Mouse (Mus musculus) liver, embryonic 15.5 days (tissue): ENCODE results near the gene Cuzd1. TPM values are rescaled to one million over a fixed set of nuclear protein-coding genes. Genes with fewer than 3 reads are reported as not detected.

ENCODE experiments used
- polyA plus RNA-seq: library from polyadenylated mRNA; unstranded; fragments of >200 nt; fragmentation: Nextera tagmentation; extraction: Ambion mirVana; gene quantifications from 2 replicates; pipeline ENCODE4 v1.2.1, GENCODE M21; 2015

The Cuzd1 gene
- polyA plus RNA-seq, 1 experiment from 2014 or later, result not detected

Other genes starting within 250 kb of the Cuzd1 start
- gene 4933402N03Rik, start 176.0 kb downstream of the Cuzd1 start, polyA plus RNA-seq, result not detected in 2 replicates
- not detected in 2 replicates for gene 5430419D17Rik, start 147.9 kb downstream of the Cuzd1 start, polyA plus RNA-seq
- not detected in 2 replicates for gene Fam24b, start 7.2 kb upstream of the Cuzd1 start, polyA plus RNA-seq
- gene Fam24a, start 11.6 kb upstream of the Cuzd1 start, polyA plus RNA-seq, result not detected in 2 replicates
- 7.2 and 8.6 TPM in 2 replicates for gene 2310057M21Rik, start 40.5 kb upstream of the Cuzd1 start, polyA plus RNA-seq
- 19.1 and 19.9 TPM in 2 replicates for gene Pstk, start 48.8 kb upstream of the Cuzd1 start, polyA plus RNA-seq
- 9.3 and 11.5 TPM in 2 replicates for gene Ikzf5, start 88.2 kb upstream of the Cuzd1 start, polyA plus RNA-seq
- gene Acadsb, start 88.3 kb upstream of the Cuzd1 start, polyA plus RNA-seq, result 33.3 and 35.8 TPM in 2 replicates
- gene Hmx3, start 220.6 kb upstream of the Cuzd1 start, polyA plus RNA-seq, result not detected in 2 replicates
- gene Hmx2, start 226.5 kb upstream of the Cuzd1 start, polyA plus RNA-seq, result not detected in 2 replicates
- 107 and 113 TPM in 2 replicates for gene Bub3, start 237.9 kb upstream of the Cuzd1 start, polyA plus RNA-seq